Mouse (Mus musculus) CD8-positive naive resting alpha-beta T cell, adult 2 months (primary cell): ENCODE results near the gene Irf5.

ENCODE experiments used
- DNase-seq, 2 experiments: peaks; one replicate each; pipeline ENCODE4 v3.0.0; 2022; ENCODE audit warnings: low read depth in 2 of 2, low spot score in 2 of 2

Irf5 gene

GRCm38 (mm10) chr6:29526281-29527251, at the start of gene Irf5:
Gene Irf5 (plus strand): TSS chr6:29526625.
- DNase-seq, result no peak

- no peak for DNase-seq
Measured at GRCm38 (mm10) chr6:29482691-29483090, 43.7 kb upstream of the Irf5 start.

- peak; percentile 40 to 67 for DNase-seq
Measured at GRCm38 (mm10) chr6:29484716-29485559, 41.5 kb upstream of the Irf5 start.

DNA sequence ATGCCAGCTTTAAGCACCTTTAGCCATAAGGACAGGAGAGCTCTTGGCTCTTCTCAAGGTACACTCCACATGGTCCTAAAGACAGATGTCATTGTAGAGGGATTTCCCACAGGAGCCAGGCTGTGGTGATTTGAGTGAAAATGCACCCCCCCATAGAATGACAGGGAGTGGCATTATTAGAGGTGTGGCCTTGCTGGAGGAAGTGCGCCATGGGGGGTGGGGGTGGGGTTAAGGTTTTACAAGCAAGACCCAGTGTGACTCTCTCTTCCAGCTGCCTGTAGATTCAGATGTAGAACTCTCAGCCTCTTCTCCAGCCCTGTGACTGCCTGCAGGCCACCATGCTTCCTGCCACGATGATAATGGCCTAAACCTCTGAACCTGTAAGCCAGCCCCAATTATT, 40.5 kb upstream of the Irf5 start:
- DNase-seq, result no peak

GRCm38 (mm10) chr6:29494101-29494500, 32.3 kb upstream of the Irf5 start:
- no peak for DNase-seq

DNA sequence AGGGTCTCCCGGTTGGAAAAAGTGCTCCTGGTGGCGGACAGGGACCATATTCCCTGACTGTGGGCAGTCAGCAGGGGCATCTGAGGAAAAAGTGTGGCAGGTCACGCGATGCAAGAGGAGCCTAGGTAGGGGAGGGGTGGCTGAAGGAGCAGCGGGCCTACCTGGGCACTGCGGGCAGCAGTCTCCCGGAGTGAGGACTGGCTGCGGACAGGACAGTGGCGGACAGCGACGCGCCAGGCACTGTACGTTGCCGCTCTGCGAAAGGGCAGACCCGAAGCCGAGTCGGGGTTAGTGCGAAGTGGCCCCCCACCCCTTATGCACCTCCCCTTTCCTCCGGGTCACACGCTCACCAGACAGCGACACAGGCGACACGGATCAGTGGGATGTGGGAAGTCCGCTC, 30.2 kb upstream of the Irf5 start:
- DNase-seq, result no peak

DNA sequence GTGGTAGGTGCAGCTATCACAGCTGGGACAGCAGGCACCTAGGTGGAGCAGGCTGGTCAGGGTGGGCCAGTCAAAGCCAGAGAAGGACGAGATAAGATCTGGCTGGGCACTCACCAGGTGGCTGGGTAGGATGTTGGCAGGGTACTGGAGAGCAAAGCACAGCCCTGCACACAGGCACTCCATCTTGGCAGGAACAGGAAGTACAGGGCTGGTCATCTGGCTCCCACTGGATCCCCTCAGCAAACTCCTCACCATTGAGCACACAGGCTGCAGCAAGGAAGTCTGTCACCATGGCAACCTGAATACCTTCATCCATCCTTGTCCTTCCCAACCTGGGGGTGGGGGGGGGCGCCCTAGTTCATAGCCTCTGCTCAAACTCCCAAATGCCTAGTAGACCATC, 28.6 kb upstream of the Irf5 start:
- DNase-seq, result no peak

DNA sequence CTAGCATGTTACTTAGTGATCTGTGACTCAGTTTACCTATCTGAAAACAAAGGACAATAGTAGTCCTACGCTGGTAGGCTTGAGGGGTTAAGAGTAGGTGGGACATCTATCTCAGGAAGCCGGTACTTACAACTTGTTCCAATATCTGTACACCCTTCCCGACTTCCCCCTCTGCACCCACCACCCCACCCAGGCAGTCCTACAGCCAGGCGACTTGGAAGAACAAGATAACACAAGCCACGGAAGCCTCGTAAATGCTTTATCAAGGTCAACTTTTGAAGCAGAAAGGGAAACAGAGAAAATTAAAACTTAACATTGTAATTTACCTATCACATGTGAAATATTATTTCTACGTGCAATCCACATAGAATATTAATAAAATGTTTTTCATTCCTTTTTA, 26.2 kb upstream of the Irf5 start:
- DNase-seq, result no peak

GRCm38 (mm10) chr6:29500810-29501209, 25.6 kb upstream of the Irf5 start:
- no peak for DNase-seq

- DNase-seq, result no peak
Measured at GRCm38 (mm10) chr6:29501599-29501998, 24.8 kb upstream of the Irf5 start.

- DNase-seq, result no peak
Measured at GRCm38 (mm10) chr6:29505493-29505892, 20.9 kb upstream of the Irf5 start.

DNA sequence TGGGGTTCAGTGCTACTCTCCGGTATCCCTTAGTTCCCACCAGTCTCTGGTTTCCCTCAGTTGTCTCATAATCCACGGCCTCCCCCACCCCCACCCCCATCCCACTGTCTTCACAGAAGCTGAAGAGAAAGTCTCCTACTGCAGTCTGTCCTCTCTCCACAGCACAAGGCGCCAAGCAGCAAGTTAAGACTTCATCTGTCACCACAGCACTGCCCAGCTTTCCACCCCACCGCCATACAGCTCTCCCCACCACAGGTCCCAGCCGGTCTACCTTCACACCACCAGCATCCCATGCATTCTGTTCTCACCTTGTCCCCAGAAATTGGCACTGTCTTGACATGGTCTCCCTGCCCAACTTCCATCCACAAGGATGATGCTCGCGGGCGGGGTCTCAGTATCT, 19.6 kb upstream of the Irf5 start:
- no peak for DNase-seq

GRCm38 (mm10) chr6:29507447-29508309, 18.7 kb upstream of the Irf5 start, which contains the start of gene Kcp:
Gene Kcp (minus strand): TSS chr6:29507952.
- DNase-seq, result no peak

DNA sequence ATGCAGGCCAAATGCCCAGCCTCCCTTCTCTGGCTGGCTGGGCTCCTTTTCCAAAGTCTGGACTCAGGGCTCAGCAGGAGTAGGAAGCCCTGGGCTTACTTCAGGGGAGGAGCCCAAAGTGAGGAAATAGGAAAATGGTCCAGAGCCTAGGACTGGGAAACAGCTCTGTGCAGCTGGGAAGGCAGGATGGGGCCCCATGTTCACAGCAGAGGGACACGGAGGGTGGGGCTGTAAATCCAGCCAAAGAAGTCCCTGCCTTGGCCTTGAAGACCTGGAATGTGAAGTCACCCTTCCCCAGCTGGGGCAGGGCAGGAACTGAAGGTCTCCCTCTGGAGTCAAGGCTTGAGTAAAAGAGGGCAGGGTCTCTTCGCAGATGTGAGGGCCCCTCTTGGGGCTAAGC, 17.3 kb upstream of the Irf5 start:
- DNase-seq, result no peak

- no peak for DNase-seq
Measured at GRCm38 (mm10) chr6:29513284-29513683, 13.1 kb upstream of the Irf5 start.

DNA sequence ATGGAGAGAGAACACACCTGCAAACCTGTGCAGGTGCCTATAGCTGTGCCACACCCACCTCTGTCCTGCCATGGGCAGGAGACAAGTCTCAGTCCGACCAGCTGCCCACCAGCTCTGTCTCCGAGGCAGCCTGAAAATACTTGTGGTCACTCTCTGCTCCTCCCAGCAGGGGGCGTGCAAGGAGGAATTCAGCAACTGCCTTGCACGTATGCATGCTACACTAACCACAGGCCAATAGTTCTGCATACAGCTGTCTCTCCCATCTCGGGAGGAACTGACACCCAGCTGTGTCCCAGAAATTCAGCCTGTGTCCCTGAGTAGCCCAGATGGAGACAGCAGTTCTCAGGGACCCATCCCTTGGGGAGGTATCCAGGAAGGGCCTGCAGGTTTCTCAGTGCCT, 9.3 kb upstream of the Irf5 start:
- DNase-seq, result peak; percentile 44 to 59

GRCm38 (mm10) chr6:29522626-29523300, 3.7 kb upstream of the Irf5 start:
- DNase-seq, result no peak

GRCm38 (mm10) chr6:29523301-29524033, 3.0 kb upstream of the Irf5 start:
- no peak for DNase-seq

- DNase-seq, result no peak
Measured at GRCm38 (mm10) chr6:29524034-29524489, 2.4 kb upstream of the Irf5 start.

DNA sequence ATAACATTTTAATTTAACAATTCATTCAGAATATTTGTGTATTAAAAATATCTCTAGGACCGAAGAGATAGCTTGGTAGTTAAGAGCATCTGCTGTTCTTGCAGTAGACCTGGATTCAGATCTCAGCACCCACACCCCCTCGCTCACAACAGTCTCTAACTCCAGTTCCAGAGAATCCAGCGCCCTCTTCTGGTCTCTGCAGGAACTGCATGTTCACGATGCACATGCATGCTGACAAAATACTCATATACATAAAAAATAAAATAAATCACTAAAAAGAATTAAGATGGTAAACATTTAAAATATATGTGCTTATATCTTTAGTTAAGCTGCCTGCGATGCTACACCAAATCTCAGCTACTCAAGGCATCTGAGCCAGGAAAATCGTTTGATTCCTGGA, 1.2 kb upstream of the Irf5 start:
- DNase-seq, result peak in 1 of 2 experiments; percentile 37
